Mouse (Mus musculus) hindbrain, embryonic 10.5 days (tissue): ENCODE data around the gene Palld. TPM values are rescaled to one million over a fixed set of nuclear protein-coding genes. Genes with fewer than 3 reads are reported as not detected.

Experiments used
- DNase-seq: peaks from one replicate; pipeline ENCODE4 v3.0.0-alpha.2; 2017; ENCODE audit warnings: low spot score
- H3K27ac ChIP-seq: fragments of 300-500 bp; sonication (generic); 2 replicates; pipeline ENCODE4 v1.5.1; 2016; ENCODE audit warnings: mild to moderate bottlenecking, moderate library complexity
- H3K27me3 ChIP-seq: fragments of 300-500 bp; sonication (generic); 2 replicates; pipeline ENCODE4 v1.6.1; 2016; ENCODE audit warnings: mild to moderate bottlenecking; ENCODE audit not compliant: poor library complexity, insufficient read depth, severe bottlenecking
- H3K36me3 ChIP-seq: fragments of 300-500 bp; sonication (generic); 2 replicates; pipeline ENCODE4 v1.6.1; 2016; ENCODE audit warnings: mild to moderate bottlenecking, moderate library complexity
- H3K4me1 ChIP-seq: fragments of 300-500 bp; sonication (generic); replicated peaks from 2 replicates; pipeline ENCODE4 v1.6.1; 2016; ENCODE audit warnings: mild to moderate bottlenecking
- H3K4me3 ChIP-seq: fragments of 300-500 bp; sonication (generic); 2 replicates; pipeline ENCODE4 v1.5.1; 2016; ENCODE audit warnings: mild to moderate bottlenecking, moderate library complexity
- H3K9me3 ChIP-seq: fragments of 300-500 bp; sonication (generic); 2 replicates; pipeline ENCODE4 v1.6.1; 2016; ENCODE audit warnings: mild to moderate bottlenecking, moderate library complexity
- WGBS: fragments of 180-500 bp; shearing (Covaris S2); methylation state at CpG from one replicate; pipeline ENCODE4 v1.1.7; 2016; 5-methylcytosine and 5-hydroxymethylcytosine counted together
- polyA plus RNA-seq: library from polyadenylated mRNA; unstranded; fragments of >200 nt; fragmentation: Nextera tagmentation; extraction: Ambion mirVana; gene quantifications from 2 replicates; pipeline ENCODE4 v1.2.1, GENCODE M21; 2016

The Palld gene
- polyA plus RNA-seq: 52.4 and 53.2 TPM in 2 replicates

GRCm38 (mm10) chr8:61902521-61902920 lies at the start of gene Palld:
Palld (minus strand) TSS chr8:61902690.
- H3K27ac ChIP-seq: no peak within 1 kb of the TSS
- no peak within 1 kb of the TSS for H3K4me3 ChIP-seq
- 83% methylated on average over 5 of the region's 5 CpGs for WGBS
- no peaks in the 10 kb centered on the region for H3K9me3 ChIP-seq
- no peaks in the 10 kb centered on the region for H3K27me3 ChIP-seq
- H3K4me1 ChIP-seq: peaks cover 11% of the 10 kb centered on the region; the same call in 1 of the 2 replicates
- no peak for DNase-seq
- H3K36me3 ChIP-seq: no peaks in the 10 kb centered on the region

GRCm38 (mm10) chr8:61937576-61937975 lies 35.1 kb upstream of the Palld start:
- Histone ChIP-seq H3K27ac (no peak overlapping the region), H3K36me3 (no peaks in the 10 kb centered on the region), H3K9me3 (no peaks in the 10 kb centered on the region), H3K4me1 (no peaks in the 10 kb centered on the region), H3K27me3 (no peaks in the 10 kb centered on the region), H3K4me3 (no peak overlapping the region)
- DNase-seq: no peak
- 77% methylated on average over 2 of the region's 2 CpGs for WGBS

GRCm38 (mm10) chr8:61933243-61933642 lies 30.8 kb upstream of the Palld start:
- H3K36me3 ChIP-seq: no peaks in the 10 kb centered on the region
- no peak overlapping the region for H3K27ac ChIP-seq
- H3K4me3 ChIP-seq: no peak overlapping the region
- peaks cover 5% of the 10 kb centered on the region; the same call in 1 of the 2 replicates for H3K27me3 ChIP-seq
- H3K9me3 ChIP-seq: no peaks in the 10 kb centered on the region
- 40% methylated on average over 2 of the region's 2 CpGs for WGBS
- no peak for DNase-seq
- H3K4me1 ChIP-seq: peaks cover 1% of the 10 kb centered on the region

GRCm38 (mm10) chr8:61927777-61928494 lies 25.4 kb upstream of the Palld start, which contains the start of gene Ddx60:
Ddx60 (plus strand) TSS chr8:61928087.
- Histone ChIP-seq H3K27ac (peak within 1 kb of the TSS; percentile 70), H3K4me1 (peaks cover 7% of the 10 kb centered on the region)
- 12% methylated on average over 22 of the region's 22 CpGs for WGBS

GRCm38 (mm10) chr8:61924518-61924917 lies 22.0 kb upstream of the Palld start:
- Histone ChIP-seq H3K9me3 (no peaks in the 10 kb centered on the region), H3K4me3 (no peak overlapping the region), H3K27ac (no peak overlapping the region), H3K4me1 (peaks cover 7% of the 10 kb centered on the region), H3K27me3 (peaks cover 17% of the 10 kb centered on the region; the same call in 1 of the 2 replicates), H3K36me3 (no peaks in the 10 kb centered on the region)
- no peak for DNase-seq
- WGBS: 87% methylated on average over 1 of the region's 1 CpGs

More at GRCm38 (mm10) chr8:61927777-61928494, 25.4 kb upstream of the Palld start, which contains the start of gene Ddx60:
- Histone ChIP-seq H3K27me3 (peaks cover 17% of the 10 kb centered on the region; the same call in 1 of the 2 replicates), H3K9me3 (no peaks in the 10 kb centered on the region), H3K36me3 (no peaks in the 10 kb centered on the region), H3K4me3 (peak within 1 kb of the TSS; percentile 57)
- DNase-seq: peak; percentile 18

- WGBS: 87% methylated on average over 10 of the region's 10 CpGs
- Histone ChIP-seq H3K4me1 (no peaks in the 10 kb centered on the region), H3K27ac (no peak overlapping the region), H3K9me3 (no peaks in the 10 kb centered on the region), H3K4me3 (no peak overlapping the region), H3K27me3 (no peaks in the 10 kb centered on the region), H3K36me3 (no peaks in the 10 kb centered on the region)
- DNase-seq: no peak
Measured at GRCm38 (mm10) chr8:61921454-61922054, 19.1 kb upstream of the Palld start.

- Histone ChIP-seq H3K27ac (no peak overlapping the region), H3K27me3 (no peaks in the 10 kb centered on the region), H3K36me3 (no peaks in the 10 kb centered on the region), H3K4me3 (no peak overlapping the region), H3K4me1 (no peaks in the 10 kb centered on the region), H3K9me3 (no peaks in the 10 kb centered on the region)
- no peak for DNase-seq
- WGBS: 83% methylated on average over 7 of the region's 7 CpGs
Measured at GRCm38 (mm10) chr8:61920389-61920788, 17.9 kb upstream of the Palld start.

- Histone ChIP-seq H3K9me3 (no peaks in the 10 kb centered on the region), H3K4me3 (no peak overlapping the region), H3K36me3 (no peaks in the 10 kb centered on the region), H3K27ac (no peak overlapping the region), H3K27me3 (no peaks in the 10 kb centered on the region), H3K4me1 (no peaks in the 10 kb centered on the region)
- DNase-seq: no peak
- WGBS: 88% methylated on average over 2 of the region's 2 CpGs
Measured at GRCm38 (mm10) chr8:61919145-61919788, 16.8 kb upstream of the Palld start.

GRCm38 (mm10) chr8:61917287-61917686 lies 14.8 kb upstream of the Palld start:
- Histone ChIP-seq H3K4me3 (no peak overlapping the region), H3K9me3 (no peaks in the 10 kb centered on the region), H3K4me1 (no peaks in the 10 kb centered on the region), H3K36me3 (no peaks in the 10 kb centered on the region), H3K27ac (no peak overlapping the region), H3K27me3 (no peaks in the 10 kb centered on the region)
- no peak for DNase-seq
- WGBS: 90% methylated on average over 4 of the region's 4 CpGs

- no peaks in the 10 kb centered on the region for H3K4me1 ChIP-seq
- DNase-seq: no peak
- H3K27me3 ChIP-seq: no peaks in the 10 kb centered on the region
- WGBS: 85% methylated on average over 9 of the region's 9 CpGs
- H3K27ac ChIP-seq: no peak overlapping the region
- no peaks in the 10 kb centered on the region for H3K9me3 ChIP-seq
- H3K36me3 ChIP-seq: no peaks in the 10 kb centered on the region
- H3K4me3 ChIP-seq: no peak overlapping the region
Measured at GRCm38 (mm10) chr8:61913957-61914356, 11.5 kb upstream of the Palld start.

GRCm38 (mm10) chr8:61912817-61913216 lies 10.3 kb upstream of the Palld start:
- H3K4me3 ChIP-seq: no peak overlapping the region
- WGBS: 91% methylated on average over 5 of the region's 5 CpGs

GRCm38 (mm10) chr8:61909313-61909712 lies 6.8 kb upstream of the Palld start:
- H3K4me3 ChIP-seq: no peak overlapping the region
- WGBS: 89% methylated on average over 3 of the region's 3 CpGs

More at GRCm38 (mm10) chr8:61912817-61913216, 10.3 kb upstream of the Palld start:
- DNase-seq: no peak
- Histone ChIP-seq H3K4me1 (no peaks in the 10 kb centered on the region), H3K27ac (no peak overlapping the region), H3K27me3 (no peaks in the 10 kb centered on the region), H3K36me3 (no peaks in the 10 kb centered on the region), H3K9me3 (no peaks in the 10 kb centered on the region)

More at GRCm38 (mm10) chr8:61909313-61909712, 6.8 kb upstream of the Palld start:
- Histone ChIP-seq H3K4me1 (no peaks in the 10 kb centered on the region), H3K9me3 (no peaks in the 10 kb centered on the region), H3K27ac (no peak overlapping the region), H3K36me3 (no peaks in the 10 kb centered on the region), H3K27me3 (no peaks in the 10 kb centered on the region)
- no peak for DNase-seq
